Mouse (Mus musculus) bone marrow, adult 2 months (tissue): ENCODE results near the gene Tmem263.

Experiments
- CTCF ChIP-seq: fragments of 200-500 bp; IDR thresholded peaks from 2 replicates; pipeline ENCODE4 v1.5.1; 2011; ENCODE audit warnings: low read length, control low read depth; ENCODE audit not compliant: control insufficient read depth, insufficient read depth
- POLR2A ChIP-seq: fragments of 200-500 bp; IDR thresholded peaks from 2 replicates; pipeline ENCODE4 v1.6.1; 2011; ENCODE audit warnings: low read depth, mild to moderate bottlenecking, control low read depth, low read length, borderline replicate concordance; ENCODE audit not compliant: control insufficient read depth

GRCm38 (mm10) chr10:85127395-85128287 lies 25.2 kb downstream of the Tmem263 start, which contains the start of gene Mterf2:
- TF ChIP-seq POLR2A (peak; percentile 47; the same call in 1 of the 2 replicates), CTCF (no peak)
